Mouse (Mus musculus) MEL (cell line): ENCODE data around the gene Mrpl33. TPM values are rescaled to one million over a fixed set of nuclear protein-coding genes. Genes with fewer than 3 reads are reported as not detected.

Source experiments
- DNase-seq: peaks from one replicate; pipeline ENCODE4 v3.0.0; 2011; ENCODE audit warnings: low read depth, low spot score
- H3K27ac ChIP-seq: 2 replicates; pipeline ENCODE4 v1.5.1; 2012; ENCODE audit warnings: low read depth, mild to moderate bottlenecking, control low read depth, low read length, moderate library complexity; ENCODE audit not compliant: control insufficient read depth
- H3K27me3 ChIP-seq, 2 experiments: fragments of 150-350 bp in 1 of 2; sonication (generic) in 1 of 2; 2 replicates each; pipeline ENCODE4 v1.6.1; 2012; ENCODE audit warnings: low read length in 2 of 2, mild to moderate bottlenecking in 2 of 2, improper control_type of control experiment in 1 of 2, moderate library complexity in 1 of 2; ENCODE audit not compliant: insufficient read depth in 2 of 2, control insufficient read depth in 1 of 2
- H3K36me3 ChIP-seq, 2 experiments: 2 replicates each; pipeline ENCODE4 v1.6.1; 2012 to 2014; ENCODE audit warnings: low read length in 2 of 2, improper control_type of control experiment in 1 of 2, inconsistent platforms in 1 of 2, mild to moderate bottlenecking in 1 of 2; ENCODE audit not compliant: insufficient read depth in 2 of 2, control insufficient read depth in 1 of 2
- H3K4me1 ChIP-seq, 2 experiments: fragments of 150-350 bp in 1 of 2; sonication (generic) in 1 of 2; 2 replicates each; pipeline ENCODE4 v1.6.1; 2012; ENCODE audit warnings: low read length in 2 of 2, improper control_type of control experiment in 1 of 2, mild to moderate bottlenecking in 1 of 2; ENCODE audit not compliant: insufficient read depth in 2 of 2, control insufficient read depth in 1 of 2
- H3K4me3 ChIP-seq, 2 experiments: fragments of 150-350 bp in 1 of 2; sonication (generic) in 1 of 2; 2 replicates each; pipeline ENCODE4 v1.5.1; 2012; ENCODE audit warnings: low read depth in 2 of 2, low read length in 2 of 2, mild to moderate bottlenecking in 2 of 2, moderate library complexity in 2 of 2, control low read depth in 1 of 2, improper control_type of control experiment in 1 of 2; ENCODE audit not compliant: control insufficient read depth in 1 of 2, insufficient read depth in 1 of 2
- H3K79me2 ChIP-seq: 2 replicates; pipeline ENCODE4 v1.6.1; 2012; ENCODE audit warnings: mild to moderate bottlenecking, low read length, moderate library complexity; ENCODE audit not compliant: control insufficient read depth, poor library complexity, insufficient read depth
- H3K9ac ChIP-seq: 2 replicates; pipeline ENCODE4 v1.6.1; 2012; ENCODE audit warnings: low read depth, mild to moderate bottlenecking, control low read depth, low read length, moderate library complexity; ENCODE audit not compliant: control insufficient read depth, poor library complexity, severe bottlenecking
- H3K9me3 ChIP-seq: fragments of 150-350 bp; sonication (generic); replicated peaks from 2 replicates; pipeline ENCODE4 v1.6.1; 2012; ENCODE audit warnings: mild to moderate bottlenecking, low read length, improper control_type of control experiment, moderate library complexity; ENCODE audit not compliant: insufficient read depth
- CHD1 ChIP-seq: IDR thresholded peaks from 2 replicates; pipeline ENCODE4 v1.6.1; 2012; ENCODE audit warnings: low read depth, mild to moderate bottlenecking, inconsistent platforms, low read length, improper control_type of control experiment
- E2F4 ChIP-seq: IDR thresholded peaks from 2 replicates; pipeline ENCODE4 v1.6.1; 2011; ENCODE audit warnings: low read depth, low read length, improper control_type of control experiment, borderline replicate concordance
- ELF1 ChIP-seq: IDR thresholded peaks from 2 replicates; pipeline ENCODE4 v1.6.1; 2014; ENCODE audit warnings: low read depth, mild to moderate bottlenecking, inconsistent platforms, low read length, improper control_type of control experiment, moderate library complexity
- EP300 ChIP-seq, 2 experiments: IDR thresholded peaks; 2 replicates each; pipeline ENCODE4 v1.6.1; 2011; ENCODE audit warnings: improper control_type of control experiment in 2 of 2, low read length in 2 of 2, low read depth in 1 of 2, mild to moderate bottlenecking in 1 of 2
- GABPA ChIP-seq: IDR thresholded peaks from 2 replicates; pipeline ENCODE4 v1.6.1; 2012; ENCODE audit warnings: low read depth, mild to moderate bottlenecking, inconsistent platforms, low read length, improper control_type of control experiment, moderate library complexity
- HCFC1 ChIP-seq: IDR thresholded peaks from 2 replicates; pipeline ENCODE4 v1.6.1; 2012; ENCODE audit warnings: low read depth, mild to moderate bottlenecking, inconsistent platforms, low read length, improper control_type of control experiment, moderate library complexity
- JUND ChIP-seq: IDR thresholded peaks from 2 replicates; pipeline ENCODE4 v1.6.1; 2011; ENCODE audit warnings: low read depth, mild to moderate bottlenecking, improper control_type of control experiment, low read length
- KAT2A ChIP-seq: conservative IDR thresholded peaks from 2 replicates; pipeline ENCODE4 v1.6.1; 2012; ENCODE audit warnings: low read depth, low read length, improper control_type of control experiment, inconsistent platforms
- MAFK ChIP-seq: IDR thresholded peaks from 2 replicates; pipeline ENCODE4 v1.6.1; 2011; ENCODE audit warnings: low read depth, mild to moderate bottlenecking, low read length, improper control_type of control experiment, borderline replicate concordance
- MAX ChIP-seq: IDR thresholded peaks from 2 replicates; pipeline ENCODE4 v1.6.1; 2011; ENCODE audit warnings: low read length, improper control_type of control experiment
- MEF2A ChIP-seq: IDR thresholded peaks from 2 replicates; pipeline ENCODE4 v1.6.1; 2014; ENCODE audit warnings: low read depth, mild to moderate bottlenecking, inconsistent platforms, low read length, improper control_type of control experiment; ENCODE audit not compliant: poor library complexity, insufficient replicate concordance, severe bottlenecking; ENCODE audit errors: extremely low read depth
- MXI1 ChIP-seq: IDR thresholded peaks from 2 replicates; pipeline ENCODE4 v1.6.1; 2011; ENCODE audit warnings: mild to moderate bottlenecking, low read depth, low read length, improper control_type of control experiment
- MYB ChIP-seq: IDR thresholded peaks from 2 replicates; pipeline ENCODE4 v1.6.1; 2011; ENCODE audit warnings: mild to moderate bottlenecking, low read depth, low read length, improper control_type of control experiment
- MYC ChIP-seq: IDR thresholded peaks from 2 replicates; pipeline ENCODE4 v1.6.1; 2011; ENCODE audit warnings: low read depth, mild to moderate bottlenecking, low read length, improper control_type of control experiment, moderate library complexity
- NRF1 ChIP-seq: IDR thresholded peaks from 2 replicates; pipeline ENCODE4 v1.6.1; 2014; ENCODE audit warnings: low read depth, mild to moderate bottlenecking, inconsistent platforms, low read length, improper control_type of control experiment, moderate library complexity; ENCODE audit not compliant: poor library complexity, insufficient read depth, severe bottlenecking
- POLR2A ChIP-seq, 2 experiments: IDR thresholded peaks; 2 replicates each; pipeline ENCODE4 v1.6.1; 2011 to 2012; ENCODE audit warnings: low read length in 2 of 2, mild to moderate bottlenecking in 2 of 2, control low read depth in 1 of 2, improper control_type of control experiment in 1 of 2, low read depth in 1 of 2, moderate library complexity in 1 of 2; ENCODE audit not compliant: control insufficient read depth in 1 of 2, insufficient read depth in 1 of 2, poor library complexity in 1 of 2
- POLR2AphosphoS2 ChIP-seq: IDR thresholded peaks from 2 replicates; pipeline ENCODE4 v1.6.1; 2011; ENCODE audit warnings: low read length, improper control_type of control experiment
- POLR2AphosphoS5 ChIP-seq: IDR thresholded peaks from 2 replicates; pipeline ENCODE4 v1.6.1; 2012; ENCODE audit warnings: low read depth, borderline replicate concordance, mild to moderate bottlenecking, inconsistent platforms, low read length, moderate library complexity, mixed read lengths
- RCOR1 ChIP-seq: IDR thresholded peaks from 2 replicates; pipeline ENCODE4 v1.6.1; 2012; ENCODE audit warnings: low read depth, mild to moderate bottlenecking, inconsistent platforms, low read length, improper control_type of control experiment
- SIN3A ChIP-seq: IDR thresholded peaks from 2 replicates; pipeline ENCODE4 v1.6.1; 2012; ENCODE audit warnings: low read length, improper control_type of control experiment, inconsistent platforms
- SMC3 ChIP-seq: IDR thresholded peaks from 2 replicates; pipeline ENCODE4 v1.6.1; 2011; ENCODE audit warnings: low read depth, low read length, improper control_type of control experiment
- UBTF ChIP-seq: IDR thresholded peaks from 2 replicates; pipeline ENCODE4 v1.6.1; 2012; ENCODE audit warnings: low read depth, mild to moderate bottlenecking, inconsistent platforms, low read length, improper control_type of control experiment, moderate library complexity, borderline replicate concordance; ENCODE audit not compliant: insufficient read depth
- USF1 ChIP-seq: IDR thresholded peaks from 2 replicates; pipeline ENCODE4 v1.6.1; 2014; ENCODE audit warnings: low read depth, mild to moderate bottlenecking, inconsistent platforms, low read length, improper control_type of control experiment, moderate library complexity
- USF2 ChIP-seq, 2 experiments: IDR thresholded peaks; 2 replicates each; pipeline ENCODE4 v1.6.1; 2011 to 2012; ENCODE audit warnings: improper control_type of control experiment in 2 of 2, low read length in 2 of 2, borderline replicate concordance in 1 of 2, inconsistent platforms in 1 of 2, low read depth in 1 of 2, mild to moderate bottlenecking in 1 of 2; ENCODE audit not compliant: insufficient read depth in 1 of 2
- ZC3H11A ChIP-seq: IDR thresholded peaks from 2 replicates; pipeline ENCODE4 v1.6.1; 2012; ENCODE audit warnings: low read depth, mild to moderate bottlenecking, inconsistent platforms, low read length, improper control_type of control experiment
- ZKSCAN1 ChIP-seq: IDR thresholded peaks from 2 replicates; pipeline ENCODE4 v1.6.1; 2012; ENCODE audit warnings: low read depth, mild to moderate bottlenecking, inconsistent platforms, low read length, improper control_type of control experiment, moderate library complexity
- ZNF384 ChIP-seq: IDR thresholded peaks from 2 replicates; pipeline ENCODE4 v1.6.1; 2012; ENCODE audit warnings: low read depth, mild to moderate bottlenecking, inconsistent platforms, low read length, improper control_type of control experiment
- polyA plus RNA-seq, 2 experiments: library from polyadenylated mRNA; stranded (reverse) in 1 of 2; unstranded in 1 of 2; fragments of >175 nt in 1 of 2; fragments of >200 nt in 1 of 2; gene quantifications; 2 replicates each; pipeline versions ENCODE4 v1.2.1 to v1.2.4; 2012; ENCODE audit warnings: low replicate concordance in 2 of 2, low read depth in 1 of 2; ENCODE audit not compliant: insufficient read length in 2 of 2, insufficient read depth in 1 of 2, missing spikeins in 1 of 2
- total RNA-seq: library from RNA; depleted of rRNA; stranded (reverse); fragments of 300-350 nt; gene quantifications from 2 replicates; pipeline ENCODE4 v1.2.3, GENCODE M21; 2012

Mrpl33 gene
- total and polyA plus RNA-seq, 3 experiments: 158 to 249 TPM; not detected in 1

GRCm38 (mm10) chr5:31583261-31583660, 13.5 kb upstream of the Mrpl33 start:
- TF ChIP-seq GABPA (no peak), CHD1 (no peak), POLR2A (IDR thresholded peaks at IDR 0.05; ENCODE audit: control insufficient read depth in 1 of 2, insufficient read depth in 1 of 2, low read depth in 1 of 2, low read length in 2 of 2, poor library complexity in 1 of 2) (no peak), MAX (no peak), KAT2A (no peak), POLR2AphosphoS5 (no peak), MYB (no peak), MXI1 (no peak), ZKSCAN1 (no peak), SIN3A (no peak), POLR2AphosphoS2 (no peak), MAFK (no peak), E2F4 (no peak), UBTF (no peak), MYC (no peak), HCFC1 (no peak), MEF2A (no peak), EP300 (IDR thresholded peaks at IDR 0.05; ENCODE audit: low read depth in 1 of 2, low read length in 2 of 2) (no peak), JUND (no peak)
- Histone ChIP-seq H3K79me2 (no peaks in the 10 kb centered on the region), H3K4me1 (no peaks in the 10 kb centered on the region), H3K36me3 (no peaks in the 10 kb centered on the region), H3K9me3 (no peaks in the 10 kb centered on the region), H3K27ac (no peak overlapping the region), H3K27me3 (no peaks in the 10 kb centered on the region), H3K4me3 (no peak overlapping the region), H3K9ac (no peak overlapping the region)
- DNase-seq: no peak

DNA sequence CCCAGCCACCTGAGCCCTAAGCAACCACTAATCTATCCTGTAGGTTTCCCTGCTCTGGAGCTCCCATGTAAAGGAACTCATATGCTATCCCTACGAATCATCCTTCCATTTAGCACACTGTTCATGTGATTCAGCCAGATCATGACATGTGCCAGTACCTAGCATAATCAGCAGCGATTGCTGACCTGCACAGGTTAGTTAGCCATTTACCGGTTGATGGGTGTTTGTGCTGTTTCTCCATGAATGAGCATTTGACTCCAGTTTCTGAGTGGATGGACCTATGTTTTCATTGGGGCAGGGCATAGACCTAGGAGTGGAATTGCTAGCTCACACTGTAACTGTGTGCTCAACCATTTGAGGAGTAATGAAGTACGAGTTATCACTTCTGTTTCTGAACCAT, 11.2 kb upstream of the Mrpl33 start:
- H3K79me2 ChIP-seq: no peaks in the 10 kb centered on the region
- no peak overlapping the region for H3K9ac ChIP-seq
- no peaks in the 10 kb centered on the region for H3K9me3 ChIP-seq
- H3K4me1 ChIP-seq: no peaks in the 10 kb centered on the region
- H3K4me3 ChIP-seq: no peak overlapping the region
- H3K27ac ChIP-seq: no peak overlapping the region
- DNase-seq: no peak
- H3K27me3 ChIP-seq: no peaks in the 10 kb centered on the region
- TF ChIP-seq ZC3H11A (no peak), JUND (no peak), USF2 (IDR thresholded peaks at IDR 0.05; ENCODE audit: borderline replicate concordance in 1 of 2, insufficient read depth in 1 of 2, low read depth in 1 of 2, low read length in 2 of 2) (no peak), MYB (no peak), MAX (no peak), MAFK (no peak), ELF1 (no peak), EP300 (IDR thresholded peaks at IDR 0.05; ENCODE audit: low read depth in 1 of 2, low read length in 2 of 2) (no peak), ZNF384 (no peak), NRF1 (no peak), CHD1 (no peak), SMC3 (no peak), E2F4 (no peak), USF1 (no peak), RCOR1 (no peak), GABPA (no peak), POLR2AphosphoS5 (no peak), HCFC1 (no peak)
- H3K36me3 ChIP-seq: no peaks in the 10 kb centered on the region
